In the genomic region with DNA sequence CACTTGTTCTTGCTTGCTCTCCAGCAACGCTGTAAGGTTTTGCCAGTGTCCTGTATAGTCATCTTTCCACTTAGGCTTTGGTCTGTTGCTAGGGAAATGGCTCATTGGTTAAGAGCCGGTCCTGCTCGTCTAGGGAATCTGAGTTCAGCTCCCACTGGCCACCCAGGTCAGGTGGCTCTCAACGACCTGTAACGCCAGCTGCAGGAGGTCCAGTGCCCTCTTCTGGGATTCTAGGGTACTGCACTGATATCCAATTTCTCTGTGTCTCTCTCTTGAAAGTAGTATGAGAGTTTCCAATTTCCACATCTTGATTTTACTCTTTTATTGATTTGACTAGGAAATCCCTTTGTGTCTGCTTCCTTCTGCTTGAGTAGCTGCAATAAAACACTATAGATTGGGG, we compare ENCODE assay signal across 9 mouse cellular contexts. TPM values are rescaled to one million over a fixed set of nuclear protein-coding genes. Genes with fewer than 3 reads are reported as not detected.
DNase-seq lines count a peak whose midpoint lies in the region; ATAC-seq and TF ChIP-seq lines count a peak whose summit lies in the region.
"Had no signal": no experiment of that assay in that cellular context is flagged by ENCODE, and none has a peak within 500 bp of the region (broad histone marks: within the 10 kb centered on the region; RNA-seq: fewer than 3 reads in every experiment).

No protein-coding gene starts in this region.

- H3K9me3 ChIP-seq in forebrain, embryonic 11.5 days (ENCODE audit: control insufficient read depth, low read length), result no peaks in the 10 kb centered on the region

- no peak overlapping the region for H3K4me2 ChIP-seq in forebrain, embryonic 11.5 days (ENCODE audit: low read depth, low read length, severe bottlenecking)

- H3K4me3 ChIP-seq in testis, adult 2 months (ENCODE audit: control insufficient read depth, low read depth, low read length), result no peak overlapping the region
- H3K4me3 ChIP-seq in cerebellum, adult 2 months (replicated peaks; ENCODE audit: insufficient read depth, low read depth, low read length), result no peak overlapping the region
- H3K4me3 ChIP-seq in forebrain, embryonic 11.5 days (ENCODE audit: low read depth, low read length), result no peak overlapping the region

- TF ChIP-seq CTCF in testis, adult 2 months (IDR thresholded peaks at IDR 0.05; ENCODE audit: control insufficient read depth, insufficient read depth, insufficient replicate concordance, low read depth, low read length), result peak; percentile 54; the same call in 1 of the 2 replicates
- TF ChIP-seq CTCF in cerebellum, adult 2 months (IDR thresholded peaks at IDR 0.05; ENCODE audit: borderline replicate concordance, insufficient read depth, low read depth, low read length), result peak; percentile 67

- no peak for TF ChIP-seq POLR2A in testis, adult 2 months (IDR thresholded peaks at IDR 0.05; ENCODE audit: control insufficient read depth, low read depth, low read length)
- no peak for TF ChIP-seq POLR2A in cerebellum, adult 2 months (IDR thresholded peaks at IDR 0.05; ENCODE audit: borderline replicate concordance, insufficient read depth, low read length)

- H3K4me1 ChIP-seq in testis, adult 2 months (ENCODE audit: control insufficient read depth, insufficient read depth, low read length), result no peaks in the 10 kb centered on the region; the same call in 1 of the 2 replicates
- H3K4me1 ChIP-seq in cerebellum, adult 2 months (ENCODE audit: control insufficient read depth, insufficient read depth, low read length), result no peaks in the 10 kb centered on the region
- no peaks in the 10 kb centered on the region for H3K4me1 ChIP-seq in forebrain, embryonic 11.5 days (replicated peaks; ENCODE audit: control insufficient read depth, insufficient read depth, low read length)

- H3K36me3 ChIP-seq in testis, adult 2 months (ENCODE audit: control insufficient read depth, insufficient read depth, low read length), result no peaks in the 10 kb centered on the region
- H3K36me3 ChIP-seq in forebrain, embryonic 11.5 days (ENCODE audit: control insufficient read depth, insufficient read depth, low read length), result no peaks in the 10 kb centered on the region

- no peak overlapping the region for H3K9ac ChIP-seq in forebrain, embryonic 11.5 days (ENCODE audit: low read length)

- ATAC-seq in forebrain, embryonic 11.5 days (replicated peaks; ENCODE audit: low FRiP score), result no peak

- DNase-seq in heart, postnatal 4 days, result peak; percentile 14
- DNase-seq in heart, adult 11 months, result no peak
- DNase-seq in testis, postnatal 14 days (ENCODE audit: low spot score), result no peak
- peak; percentile 21 to 38 for DNase-seq in cerebellum, adult 2 months
- peak; percentile 14 for DNase-seq in lung, postnatal 14 days
- DNase-seq in gastrocnemius, postnatal 25 days, result no peak
- no peak for DNase-seq in forebrain, embryonic 11.5 days (ENCODE audit: low spot score)

- 25% methylated on average over 5 of the region's 5 CpGs for WGBS in cerebellum, adult 2 months
- WGBS in forebrain, embryonic 11.5 days, result 30% methylated on average over 5 of the region's 5 CpGs

- H3K27me3 ChIP-seq in testis, adult 2 months (ENCODE audit: control insufficient read depth, insufficient read depth, low read length), result no peaks in the 10 kb centered on the region
- no peaks in the 10 kb centered on the region for H3K27me3 ChIP-seq in cerebellum, adult 2 months (ENCODE audit: control insufficient read depth, insufficient read depth, low read length)
- no peaks in the 10 kb centered on the region for H3K27me3 ChIP-seq in forebrain, embryonic 11.5 days (ENCODE audit: control insufficient read depth, insufficient read depth, low read length)

- H3K27ac ChIP-seq in testis, adult 2 months (ENCODE audit: control insufficient read depth, insufficient read depth, low read depth, low read length), result no peak overlapping the region
- no peak overlapping the region for H3K27ac ChIP-seq in cerebellum, adult 2 months (ENCODE audit: insufficient read depth, low read length)
- H3K27ac ChIP-seq in forebrain, embryonic 11.5 days (ENCODE audit: low read depth, low read length), result no peak overlapping the region

RNA-seq across cellular contexts. Expression of gene Nms, which starts 4.3 kb away (rescaled TPM):
- not detected for total RNA-seq in heart, postnatal 4 days (2021)
- not detected in 2 replicates for polyA plus RNA-seq in testis, adult 2 months (2012; rRNA removed)
- polyA plus RNA-seq in cerebellum, adult 2 months (2012; rRNA removed), result not detected in 2 replicates
- not detected for total RNA-seq in gastrocnemius, postnatal 25 days (2021)
- not detected in 2 replicates for polyA plus RNA-seq in forebrain, embryonic 11.5 days (2014; fragmentation: Nextera tagmentation; extraction: Ambion mirVana)
- total RNA-seq: layer of hippocampus, postnatal 25 days had no signal

RNA-seq across cellular contexts. Expression of gene Chst10, which starts 36.7 kb away (rescaled TPM):
- total RNA-seq in heart, postnatal 4 days (2021), result under 1 TPM; 0.74 to 0.88 TPM
- polyA plus RNA-seq in testis, adult 2 months (2012; rRNA removed), result 1.7 TPM in 2 replicates
- 41.3 and 43.7 TPM in 2 replicates for polyA plus RNA-seq in cerebellum, adult 2 months (2012; rRNA removed)
- under 1 TPM; 0.26 to 0.27 TPM for total RNA-seq in gastrocnemius, postnatal 25 days (2021)
- polyA plus RNA-seq in forebrain, embryonic 11.5 days (2014; fragmentation: Nextera tagmentation; extraction: Ambion mirVana), result 19.7 and 22.1 TPM in 2 replicates

RNA-seq across cellular contexts. Expression of gene Pdcl3, which starts 50.7 kb away (rescaled TPM):
- 100 to 1,000 TPM; 114 TPM for total RNA-seq in heart, postnatal 4 days (2021)
- polyA plus RNA-seq in testis, adult 2 months (2012; rRNA removed), result 6.6 and 8.1 TPM in 2 replicates
- 59.8 and 65.4 TPM in 2 replicates for polyA plus RNA-seq in cerebellum, adult 2 months (2012; rRNA removed)
- total RNA-seq in gastrocnemius, postnatal 25 days (2021), result 10 to 100 TPM; 58.6 to 58.7 TPM
- polyA plus RNA-seq in forebrain, embryonic 11.5 days (2014; fragmentation: Nextera tagmentation; extraction: Ambion mirVana), result 152 and 157 TPM in 2 replicates

Comparison
In these comparisons a context has a peak if more than half of its experiments do, and no peak if none do; other contexts are left out.
1. DNase-seq: peak in heart, postnatal 4 days (single experiment), cerebellum, adult 2 months (2 of 2) and lung, postnatal 14 days (single experiment); none in heart, adult 11 months (single experiment), testis, postnatal 14 days (single experiment), gastrocnemius, postnatal 25 days (single experiment) and forebrain, embryonic 11.5 days (single experiment).